Mouse (Mus musculus) embryonic fibroblast, embryonic 13.5 days (primary cell): ENCODE measurements at regions not wholly inside any gene's neighbourhood (a gene's known extent, or its start where the extent isn't known, plus 50 kb on each side); places are given as distances from the start of the nearest gene placed in this dataset.

ENCODE experiments used
- CTCF ChIP-seq: IDR thresholded peaks from 2 replicates; pipeline ENCODE4 v1.5.1; 2011; ENCODE audit warnings: mild to moderate bottlenecking, control low read depth, low read length, moderate library complexity, borderline replicate concordance; ENCODE audit not compliant: insufficient read depth
- POLR2A ChIP-seq: IDR thresholded peaks from 2 replicates; pipeline ENCODE4 v1.6.1; 2011; ENCODE audit warnings: low read depth, mild to moderate bottlenecking, control low read depth, low read length, moderate library complexity

DNA sequence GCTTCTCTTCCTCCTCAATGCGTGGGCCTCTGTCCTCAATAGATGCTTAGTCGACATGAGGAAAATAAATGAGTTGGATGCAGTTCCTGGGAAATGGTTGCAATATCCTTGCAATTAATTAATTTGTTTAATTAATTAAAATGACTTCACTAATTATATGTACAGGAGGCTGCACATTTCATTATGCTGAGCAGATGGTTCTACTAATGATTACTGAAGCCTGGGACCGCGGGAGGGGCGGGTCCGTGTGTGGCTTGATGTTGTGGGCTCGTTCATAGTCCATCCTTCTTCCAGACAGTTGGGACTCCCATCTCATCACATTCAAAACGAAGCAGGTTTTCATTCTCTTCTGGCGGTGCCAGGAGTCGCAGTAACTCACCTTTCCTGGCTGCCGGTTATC, 114.7 kb upstream of the Mrps10 start:
- TF ChIP-seq CTCF = no peak
- no peak for TF ChIP-seq POLR2A
